Mouse (Mus musculus) fibroblast of lung, adult 2 months (primary cell): ENCODE data around the gene Tas2r140.

Experiments
- DNase-seq: peaks from one replicate; pipeline ENCODE4 v3.0.0-alpha.2; 2011; ENCODE audit warnings: low read depth

The Tas2r140 gene

DNA sequence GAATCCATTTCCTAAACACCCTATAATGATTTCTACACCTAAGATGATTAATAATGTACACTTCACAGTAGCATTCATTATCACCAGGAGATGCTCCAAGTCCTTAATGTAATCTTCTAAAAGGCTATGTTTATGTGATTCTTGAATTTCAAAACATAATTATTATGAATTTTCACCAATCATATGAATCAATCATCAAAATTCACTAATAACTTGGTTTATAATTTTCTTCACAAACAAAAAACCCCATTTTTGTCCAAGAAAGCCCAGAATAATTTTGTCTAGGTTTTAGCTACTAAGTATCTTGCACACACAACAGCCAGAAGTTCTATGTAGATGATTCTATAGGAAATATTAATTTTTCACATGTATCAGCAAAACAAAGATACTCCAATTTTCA is at the start of gene Tas2r140:
Tas2r140 (minus strand) TSS at position 101 of the 400 bp plus-strand sequence.
- no peak for DNase-seq

DNA sequence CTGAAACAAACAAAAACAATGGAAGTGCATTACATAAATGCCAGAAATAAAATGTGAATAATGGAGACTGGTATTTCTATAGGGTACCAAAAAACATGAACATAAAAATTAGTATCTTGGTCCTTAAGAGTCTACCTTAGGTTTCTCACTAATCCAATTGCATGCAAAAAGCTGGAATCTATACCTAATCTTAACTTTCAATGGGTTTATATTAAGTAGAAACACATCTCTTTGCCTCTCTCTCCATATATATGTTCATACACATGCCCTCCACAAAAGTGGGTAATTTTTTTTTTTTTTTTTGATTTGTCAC is 48.9 kb upstream of the Tas2r140 start, which contains the start of gene Smim10l1:
Smim10l1 (plus strand) TSS at position 301 of the 313 bp plus-strand sequence.
- DNase-seq: no peak

DNA sequence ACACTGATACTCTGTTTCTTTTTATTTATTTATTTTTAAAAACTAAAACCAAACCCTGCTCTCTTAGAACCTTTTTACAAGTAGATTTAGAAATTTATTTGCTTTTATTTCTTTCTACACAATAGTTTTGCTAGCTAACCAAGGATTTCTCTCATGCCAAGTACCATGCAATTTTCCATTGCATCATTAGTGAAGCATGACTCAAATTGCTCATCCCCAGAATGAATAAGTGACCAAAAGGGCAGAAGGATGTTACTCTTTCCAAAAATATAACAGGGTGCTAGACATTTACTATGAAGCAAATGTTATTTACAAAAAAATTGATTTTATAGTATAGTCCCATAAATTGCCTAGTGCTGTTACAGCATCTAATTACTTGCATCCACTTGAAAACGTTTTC is 46.8 kb upstream of the Tas2r140 start:
- no peak for DNase-seq

DNA sequence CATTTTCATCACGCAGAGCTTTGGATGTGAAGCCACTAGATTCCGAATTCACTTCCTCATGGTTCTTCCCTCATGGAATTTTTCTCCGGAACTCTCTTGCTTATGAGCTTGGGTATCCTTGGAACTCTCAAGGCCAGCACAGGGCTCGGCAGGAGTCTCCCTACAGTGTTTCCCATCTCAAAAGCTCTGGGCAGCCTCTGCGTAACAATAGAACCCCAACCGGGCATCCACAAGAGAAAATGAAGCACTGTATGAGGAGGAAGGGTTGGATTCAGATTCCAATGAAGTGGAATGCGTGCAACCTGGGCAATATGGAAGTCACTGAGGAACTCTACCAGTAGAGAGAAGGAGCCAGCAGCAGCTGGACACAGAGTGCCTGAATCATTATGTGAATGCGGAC is 36.6 kb upstream of the Tas2r140 start:
- no peak for DNase-seq

DNA sequence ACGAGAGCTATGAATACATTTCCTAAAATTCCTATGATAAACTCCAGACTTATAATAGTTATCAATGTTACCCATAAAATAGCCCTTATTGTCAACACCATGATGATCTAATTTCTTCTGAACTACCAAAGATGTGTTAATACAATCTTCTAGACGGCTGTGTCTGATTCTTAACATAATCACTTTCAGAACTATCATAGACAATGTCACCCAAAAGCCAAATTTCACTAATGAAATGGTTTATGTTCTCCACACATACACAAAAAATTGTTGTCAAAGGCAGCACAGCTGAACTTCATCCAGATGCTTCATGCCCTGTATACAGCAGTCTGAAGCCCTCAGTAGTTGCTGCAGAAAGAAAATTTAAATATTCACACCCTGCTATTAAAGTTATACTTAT is 18.6 kb downstream of the Tas2r140 start, which contains the start of gene Tas2r103:
Tas2r103 (minus strand) TSS at position 101 of the 400 bp plus-strand sequence.
- no peak for DNase-seq
